Mouse (Mus musculus): Measurements from ENCODE around the gene Cbfa2t3. TPM values are rescaled to one million over a fixed set of nuclear protein-coding genes. Genes with fewer than 3 reads are reported as not detected.
A peak's percentile ranks its signal among the peaks of the same experiment; 100 is the strongest.

The Cbfa2t3 gene
- polyA plus RNA-seq, 1 experiment, result not detected

GRCm38 (mm10) chr8:122666338-122666764 is 32.6 kb downstream of the Cbfa2t3 start:
- TF ChIP-seq POLR2A (IDR thresholded peaks at IDR 0.05; ENCODE audit: insufficient read depth, low read depth, low read length), result no peak
- WGBS, result 59% methylated on average over 9 of the region's 9 CpGs
- H3K4me1 ChIP-seq (ENCODE audit: control insufficient read depth, insufficient read depth, low read length), result peaks cover 43% of the 10 kb centered on the region
- no peak overlapping the region for H3K4me3 ChIP-seq (ENCODE audit: insufficient read depth, low read depth, low read length)
- H3K27ac ChIP-seq (ENCODE audit: insufficient read depth, low read depth, low read length), result no peak overlapping the region

GRCm38 (mm10) chr8:122665667-122666316 is 33.1 kb downstream of the Cbfa2t3 start:
- no peak overlapping the region for H3K27ac ChIP-seq (ENCODE audit: insufficient read depth, low read depth, low read length)
- no peak overlapping the region for H3K4me3 ChIP-seq (ENCODE audit: insufficient read depth, low read depth, low read length)
- H3K4me1 ChIP-seq (ENCODE audit: control insufficient read depth, insufficient read depth, low read length), result peaks cover 49% of the 10 kb centered on the region
- WGBS, result 26% methylated on average over 14 of the region's 14 CpGs
- TF ChIP-seq CTCF (IDR thresholded peaks at IDR 0.05; ENCODE audit: insufficient read depth, low read depth, low read length) (no peak), POLR2A (IDR thresholded peaks at IDR 0.05; ENCODE audit: insufficient read depth, low read depth, low read length) (no peak)

GRCm38 (mm10) chr8:122665221-122665620 is 33.7 kb downstream of the Cbfa2t3 start:
- WGBS, result 25% methylated on average over 8 of the region's 8 CpGs
- peaks cover 51% of the 10 kb centered on the region for H3K4me1 ChIP-seq (ENCODE audit: control insufficient read depth, insufficient read depth, low read length)

GRCm38 (mm10) chr8:122663670-122664069 is 35.2 kb downstream of the Cbfa2t3 start:
- WGBS, result 88% methylated on average over 5 of the region's 5 CpGs
- Histone ChIP-seq H3K4me3 (ENCODE audit: insufficient read depth, low read depth, low read length) (no peak overlapping the region), H3K4me1 (ENCODE audit: control insufficient read depth, insufficient read depth, low read length) (peaks cover 53% of the 10 kb centered on the region), H3K27ac (ENCODE audit: insufficient read depth, low read depth, low read length) (no peak overlapping the region)
- TF ChIP-seq POLR2A (IDR thresholded peaks at IDR 0.05; ENCODE audit: insufficient read depth, low read depth, low read length) (no peak), CTCF (IDR thresholded peaks at IDR 0.05; ENCODE audit: insufficient read depth, low read depth, low read length) (no peak)

More at GRCm38 (mm10) chr8:122665221-122665620, 33.7 kb downstream of the Cbfa2t3 start:
- H3K4me3 ChIP-seq (ENCODE audit: insufficient read depth, low read depth, low read length), result no peak overlapping the region
- no peak for TF ChIP-seq POLR2A (IDR thresholded peaks at IDR 0.05; ENCODE audit: insufficient read depth, low read depth, low read length)
- no peak for TF ChIP-seq CTCF (IDR thresholded peaks at IDR 0.05; ENCODE audit: insufficient read depth, low read depth, low read length)
- H3K27ac ChIP-seq (ENCODE audit: insufficient read depth, low read depth, low read length), result no peak overlapping the region

GRCm38 (mm10) chr8:122663106-122663505 is 35.8 kb downstream of the Cbfa2t3 start:
- WGBS, result 81% methylated on average over 3 of the region's 3 CpGs
- Histone ChIP-seq H3K4me1 (ENCODE audit: control insufficient read depth, insufficient read depth, low read length) (peaks cover 53% of the 10 kb centered on the region), H3K4me3 (ENCODE audit: insufficient read depth, low read depth, low read length) (no peak overlapping the region), H3K27ac (ENCODE audit: insufficient read depth, low read depth, low read length) (no peak overlapping the region)
- TF ChIP-seq CTCF (IDR thresholded peaks at IDR 0.05; ENCODE audit: insufficient read depth, low read depth, low read length) (no peak), POLR2A (IDR thresholded peaks at IDR 0.05; ENCODE audit: insufficient read depth, low read depth, low read length) (no peak)

- Histone ChIP-seq H3K27ac (ENCODE audit: insufficient read depth, low read depth, low read length) (no peak overlapping the region), H3K4me3 (ENCODE audit: insufficient read depth, low read depth, low read length) (no peak overlapping the region), H3K4me1 (ENCODE audit: control insufficient read depth, insufficient read depth, low read length) (peaks cover 44% of the 10 kb centered on the region)
- 92% methylated on average over 2 of the region's 2 CpGs for WGBS
- TF ChIP-seq CTCF (IDR thresholded peaks at IDR 0.05; ENCODE audit: insufficient read depth, low read depth, low read length) (no peak), POLR2A (IDR thresholded peaks at IDR 0.05; ENCODE audit: insufficient read depth, low read depth, low read length) (no peak)
These were observed 37.0 kb downstream of the Cbfa2t3 start for GRCm38 (mm10) chr8:122661894-122662293.

- WGBS, result 18% methylated on average over 7 of the region's 7 CpGs
- no peak for TF ChIP-seq POLR2A (IDR thresholded peaks at IDR 0.05; ENCODE audit: insufficient read depth, low read depth, low read length)
- TF ChIP-seq CTCF (IDR thresholded peaks at IDR 0.05; ENCODE audit: insufficient read depth, low read depth, low read length), result no peak
- Histone ChIP-seq H3K27ac (ENCODE audit: insufficient read depth, low read depth, low read length) (no peak overlapping the region), H3K4me1 (ENCODE audit: control insufficient read depth, insufficient read depth, low read length) (peaks cover 37% of the 10 kb centered on the region), H3K4me3 (ENCODE audit: insufficient read depth, low read depth, low read length) (no peak overlapping the region)
These were observed 37.8 kb downstream of the Cbfa2t3 start for GRCm38 (mm10) chr8:122661138-122661537.

GRCm38 (mm10) chr8:122660022-122660421 is 38.9 kb downstream of the Cbfa2t3 start:
- Histone ChIP-seq H3K4me1 (ENCODE audit: control insufficient read depth, insufficient read depth, low read length) (peaks cover 29% of the 10 kb centered on the region), H3K4me3 (ENCODE audit: insufficient read depth, low read depth, low read length) (no peak overlapping the region), H3K27ac (ENCODE audit: insufficient read depth, low read depth, low read length) (no peak overlapping the region)
- WGBS, result 77% methylated on average over 2 of the region's 2 CpGs
- TF ChIP-seq CTCF (IDR thresholded peaks at IDR 0.05; ENCODE audit: insufficient read depth, low read depth, low read length) (peak; percentile 45; the same call in 1 of the 2 replicates), POLR2A (IDR thresholded peaks at IDR 0.05; ENCODE audit: insufficient read depth, low read depth, low read length) (no peak)

GRCm38 (mm10) chr8:122658807-122659160 is 40.1 kb downstream of the Cbfa2t3 start:
- TF ChIP-seq CTCF (IDR thresholded peaks at IDR 0.05; ENCODE audit: insufficient read depth, low read depth, low read length) (no peak), POLR2A (IDR thresholded peaks at IDR 0.05; ENCODE audit: insufficient read depth, low read depth, low read length) (no peak)
- 83% methylated on average over 9 of the region's 9 CpGs for WGBS
- no peak overlapping the region for H3K4me3 ChIP-seq (ENCODE audit: insufficient read depth, low read depth, low read length)
- no peak overlapping the region for H3K27ac ChIP-seq (ENCODE audit: insufficient read depth, low read depth, low read length)
- peaks cover 22% of the 10 kb centered on the region for H3K4me1 ChIP-seq (ENCODE audit: control insufficient read depth, insufficient read depth, low read length)
